Mouse (Mus musculus): ENCODE measurements around the gene Ski.

DNA sequence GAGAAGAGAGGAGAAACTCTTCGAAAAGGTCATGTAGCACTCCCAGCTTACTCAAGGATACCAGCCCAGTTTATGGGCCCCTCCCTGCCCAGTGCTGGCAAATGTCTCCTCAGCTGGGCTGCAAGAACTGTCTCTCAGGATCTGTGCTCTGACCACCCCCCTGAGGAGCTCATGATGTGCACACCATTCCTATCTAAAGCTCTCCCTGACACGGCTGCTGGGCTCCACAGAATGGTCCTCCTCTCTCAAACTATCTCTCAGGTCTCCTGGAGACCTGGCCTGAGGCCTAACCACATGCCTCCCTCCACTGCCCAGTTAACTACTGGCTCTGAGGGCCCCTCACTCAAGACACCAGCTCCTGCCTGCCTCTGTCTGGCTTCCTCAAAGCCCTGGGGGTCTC is 82.2 kb downstream of the Ski start:
- TF ChIP-seq CTCF (IDR thresholded peaks at IDR 0.05; ENCODE audit: low read depth) (no peak), EP300 (IDR thresholded peaks at IDR 0.05; ENCODE audit: low read depth) (no peak)
